In the genomic region with DNA sequence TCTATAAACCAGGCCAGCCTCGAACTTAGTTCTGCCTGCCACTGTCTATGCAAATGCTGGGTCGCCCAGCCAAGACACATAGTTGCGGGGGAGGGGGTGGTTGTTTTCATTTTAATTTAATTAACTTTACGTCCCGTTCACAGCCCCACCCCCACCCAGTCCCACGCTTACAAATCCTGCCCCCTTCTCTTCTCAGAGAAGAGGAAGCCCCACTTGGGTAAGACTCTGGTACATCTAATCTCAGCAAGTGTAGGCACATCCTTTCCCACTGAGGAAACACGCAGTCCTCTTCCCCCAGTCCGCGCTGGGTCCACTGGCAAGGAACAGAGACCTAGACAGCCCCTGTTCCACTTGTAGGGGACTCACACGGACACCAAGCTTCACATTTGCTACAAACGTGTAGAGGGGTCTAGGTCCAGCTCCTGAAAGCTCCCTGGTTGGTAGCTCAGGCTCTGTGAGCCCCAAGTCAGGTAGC, we compare ENCODE assay signal across 8 mouse cellular contexts. TPM values are rescaled to one million over a fixed set of nuclear protein-coding genes. Genes with fewer than 3 reads are reported as not detected.
DNase-seq lines count a peak whose midpoint lies in the region; ATAC-seq and TF ChIP-seq lines count a peak whose summit lies in the region.

No protein-coding gene starts in this region.

- H3K27ac ChIP-seq in left cerebral cortex, adult 2 months: peak overlapping the region; percentile 97
- H3K27ac ChIP-seq in bone marrow, adult 2 months (ENCODE audit: control insufficient read depth, insufficient read depth, low read depth, low read length, poor library complexity): peak overlapping the region; percentile 88
- peak overlapping the region; percentile 89 for H3K27ac ChIP-seq in forebrain, postnatal 0 days (ENCODE audit: low read depth, low read length)
- peak overlapping the region; percentile 94 for H3K27ac ChIP-seq in limb, embryonic 15.5 days

- intact Hi-C loops in left cerebral cortex, adult 2 months (cut with DNase I): loop anchor here (10.0 kb wide), 1 partner anchor 984 kb away; a partner anchor contains a TSS
- intact Hi-C loops in left cerebral cortex, postnatal 36 days (cut with DNase I): no loop called here
- intact Hi-C loops in left cerebral cortex, postnatal 14 days (cut with DNase I): no loop called here

- WGBS in bone marrow, adult 2 months: 9% methylated on average over 11 of the region's 11 CpGs
- WGBS in forebrain, postnatal 0 days: 5% methylated on average over 11 of the region's 11 CpGs
- WGBS in limb, embryonic 15.5 days: 5% methylated on average over 11 of the region's 11 CpGs

- no peak for TF ChIP-seq CTCF in left cerebral cortex, adult 2 months (IDR thresholded peaks at IDR 0.05)
- TF ChIP-seq CTCF in bone marrow, adult 2 months (IDR thresholded peaks at IDR 0.05; ENCODE audit: control insufficient read depth, insufficient read depth, low read length): no peak
- no peak for TF ChIP-seq CTCF in forebrain, postnatal 0 days (IDR thresholded peaks at IDR 0.05; ENCODE audit: low read depth)

- no peaks in the 10 kb centered on the region for H3K27me3 ChIP-seq in forebrain, postnatal 0 days (ENCODE audit: insufficient read depth, low read length)
- H3K27me3 ChIP-seq in limb, embryonic 15.5 days: no peaks in the 10 kb centered on the region

- peak overlapping the region; percentile 91 for H3K4me2 ChIP-seq in forebrain, postnatal 0 days (ENCODE audit: low read depth)
- peak overlapping the region; percentile 80 for H3K4me2 ChIP-seq in limb, embryonic 15.5 days

- no peak for TF ChIP-seq POLR2A in bone marrow, adult 2 months (IDR thresholded peaks at IDR 0.05; ENCODE audit: borderline replicate concordance, control insufficient read depth, low read depth, low read length)

- H3K9ac ChIP-seq in forebrain, postnatal 0 days: peak overlapping the region; percentile 68
- H3K9ac ChIP-seq in limb, embryonic 15.5 days: peak overlapping the region; percentile 85

- H3K36me3 ChIP-seq in forebrain, postnatal 0 days (ENCODE audit: insufficient read depth): peaks cover 2% of the 10 kb centered on the region; the same call in 1 of the 2 replicates
- peaks cover 19% of the 10 kb centered on the region for H3K36me3 ChIP-seq in limb, embryonic 15.5 days

- peak; percentile 42 for ATAC-seq in forebrain, postnatal 0 days
- no peak for ATAC-seq in limb, embryonic 15.5 days (ENCODE audit: insufficient number of reproducible peaks, low FRiP score, low TSS enrichment, low read depth)
- 0 out of 2 replicates have a peak, but pooled peaks have one; percentile 1 for ATAC-seq in monocyte, adult 5-6 weeks (replicated peaks; ENCODE audit: insufficient number of reproducible peaks, low FRiP score, low TSS enrichment, poor library complexity, severe bottlenecking)

- H3K4me1 ChIP-seq in bone marrow, adult 2 months (ENCODE audit: control insufficient read depth, insufficient read depth, low read length): peaks cover 1% of the 10 kb centered on the region; the same call in 1 of the 2 replicates
- peaks cover 9% of the 10 kb centered on the region for H3K4me1 ChIP-seq in forebrain, postnatal 0 days (ENCODE audit: insufficient read depth)
- H3K4me1 ChIP-seq in limb, embryonic 15.5 days: peaks cover 20% of the 10 kb centered on the region

- no peaks in the 10 kb centered on the region for H3K9me3 ChIP-seq in forebrain, postnatal 0 days (ENCODE audit: low read length)
- no peaks in the 10 kb centered on the region for H3K9me3 ChIP-seq in limb, embryonic 15.5 days

- no peak for DNase-seq in left cerebral cortex, adult 2 months (ENCODE audit: extremely low spot score in 1 of 2, low spot score in 2 of 2)
- no peak for DNase-seq in left cerebral cortex, postnatal 36 days (ENCODE audit: low spot score in 2 of 2)
- DNase-seq in forebrain, postnatal 0 days: no peak
- no peak for DNase-seq in left cerebral cortex, postnatal 14 days (ENCODE audit: low spot score in 2 of 2)
- no peak for DNase-seq in adipocyte (ENCODE audit: low spot score)

- peak overlapping the region; percentile 93 for H3K4me3 ChIP-seq in left cerebral cortex, adult 2 months
- H3K4me3 ChIP-seq in bone marrow, adult 2 months (replicated peaks; ENCODE audit: control insufficient read depth, low read depth, low read length): peak overlapping the region; percentile 58
- H3K4me3 ChIP-seq in forebrain, postnatal 0 days (ENCODE audit: low read depth, low read length): peak overlapping the region; percentile 52
- peak overlapping the region; percentile 76 for H3K4me3 ChIP-seq in limb, embryonic 15.5 days

RNA-seq across cellular contexts. Expression of a gene that starts 0.5 kb away (rescaled TPM):
- 10 to 100 TPM; 42.7 to 50.2 TPM for total RNA-seq in left cerebral cortex, adult 2 months (2021)
- total RNA-seq in left cerebral cortex, postnatal 36 days (2021): 10 to 100 TPM; 44.4 to 52.1 TPM
- polyA plus RNA-seq in bone marrow, adult 2 months (2011; ENCODE audit: insufficient read depth, insufficient read length, low replicate concordance, missing spikeins): 21.6 and 27.5 TPM in 2 replicates
- 85.0 and 99.5 TPM in 2 replicates for total RNA-seq in forebrain, postnatal 0 days (2014; rRNA removed)
- polyA plus RNA-seq in forebrain, postnatal 0 days (2015; fragmentation: Nextera tagmentation; extraction: Ambion mirVana): 132 and 142 TPM in 2 replicates
- polyA plus RNA-seq in limb, embryonic 15.5 days (2015; fragmentation: Nextera tagmentation; extraction: Ambion mirVana): 105 and 108 TPM in 2 replicates
- 41.6 to 49.1 TPM (median 46.9 TPM) in 3 replicates for total RNA-seq in monocyte, adult 5-6 weeks (2017)
- total RNA-seq in left cerebral cortex, postnatal 14 days (2021): 10 to 100 TPM; 72.6 to 75.1 TPM

RNA-seq across cellular contexts. Expression of a gene that starts 6.1 kb away (rescaled TPM):
- 10 to 100 TPM; 16.6 to 21.0 TPM for total RNA-seq in left cerebral cortex, adult 2 months (2021)
- 10 to 100 TPM; 18.8 to 19.3 TPM for total RNA-seq in left cerebral cortex, postnatal 36 days (2021)
- 16.5 and 38.3 TPM in 2 replicates for polyA plus RNA-seq in bone marrow, adult 2 months (2011; ENCODE audit: insufficient read depth, insufficient read length, low replicate concordance, missing spikeins)
- 21.0 and 28.7 TPM in 2 replicates for total RNA-seq in forebrain, postnatal 0 days (2014; rRNA removed)
- 29.4 and 29.8 TPM in 2 replicates for polyA plus RNA-seq in forebrain, postnatal 0 days (2015; fragmentation: Nextera tagmentation; extraction: Ambion mirVana)
- polyA plus RNA-seq in limb, embryonic 15.5 days (2015; fragmentation: Nextera tagmentation; extraction: Ambion mirVana): 29.9 and 36.2 TPM in 2 replicates
- 14.7 to 25.2 TPM in 2 of 3 replicates, not detected in the other for total RNA-seq in monocyte, adult 5-6 weeks (2017)
- total RNA-seq in left cerebral cortex, postnatal 14 days (2021): 10 to 100 TPM; 19.2 to 21.7 TPM
